Mouse (Mus musculus) liver, embryonic 16.5 days (tissue): Measurements from ENCODE around the gene Sobp. TPM values are rescaled to one million over a fixed set of nuclear protein-coding genes. Genes with fewer than 3 reads are reported as not detected.

Source experiments
- ATAC-seq: fragments of 200-750 bp; cut with Nextera tagmentation; 2 replicates; pipeline ENCODE4 v1.8.0; 2017; ENCODE audit warnings: low read depth, mild to moderate bottlenecking, moderate number of reproducible peaks, moderate library complexity
- H3K27ac ChIP-seq: fragments of 300-500 bp; sonication (generic); 2 replicates; pipeline ENCODE4 v1.5.1; 2014; ENCODE audit warnings: mild to moderate bottlenecking, low read length
- H3K27me3 ChIP-seq: fragments of 300-500 bp; sonication (generic); 2 replicates; pipeline ENCODE4 v1.6.1; 2014; ENCODE audit warnings: low read depth, low read length, mixed read lengths; ENCODE audit not compliant: control insufficient read depth, insufficient read depth
- H3K36me3 ChIP-seq: fragments of 300-500 bp; sonication (generic); 2 replicates; pipeline ENCODE4 v1.6.1; 2014; ENCODE audit warnings: mild to moderate bottlenecking; ENCODE audit not compliant: control insufficient read depth, insufficient read depth
- H3K4me1 ChIP-seq: fragments of 300-500 bp; sonication (generic); 2 replicates; pipeline ENCODE4 v1.6.1; 2014; ENCODE audit warnings: low read depth, low read length, mixed read lengths; ENCODE audit not compliant: control insufficient read depth
- H3K4me2 ChIP-seq: fragments of 300-500 bp; sonication (generic); 2 replicates; pipeline ENCODE4 v1.6.1; 2014; ENCODE audit warnings: low read depth, low read length, mixed read lengths
- H3K4me3 ChIP-seq: fragments of 300-500 bp; sonication (generic); 2 replicates; pipeline ENCODE4 v1.5.1; 2014; ENCODE audit warnings: low read depth, mild to moderate bottlenecking, low read length
- H3K9ac ChIP-seq: fragments of 300-500 bp; sonication (generic); 2 replicates; pipeline ENCODE4 v1.6.1; 2014; ENCODE audit warnings: low read depth, low read length
- H3K9me3 ChIP-seq: fragments of 300-500 bp; sonication (generic); replicated peaks from 2 replicates; pipeline ENCODE4 v1.6.1; 2016; ENCODE audit warnings: low read length; ENCODE audit not compliant: control insufficient read depth
- WGBS: fragments of 180-500 bp; shearing (Covaris S2); extraction: QIAGEN DNeasy Blood & Tissue Kit; methylation state at CpG from one replicate; pipeline ENCODE4 v1.1.7; 2014; ENCODE audit not compliant: insufficient replicate concordance; 5-methylcytosine and 5-hydroxymethylcytosine counted together
- polyA plus RNA-seq: library from polyadenylated mRNA; unstranded; fragments of >200 nt; fragmentation: Nextera tagmentation; extraction: Ambion mirVana; gene quantifications from 2 replicates; pipeline ENCODE4 v1.2.1, GENCODE M21; 2015

Gene Sobp
- polyA plus RNA-seq, 1 experiment from 2014 or later: 0.02 TPM

DNA sequence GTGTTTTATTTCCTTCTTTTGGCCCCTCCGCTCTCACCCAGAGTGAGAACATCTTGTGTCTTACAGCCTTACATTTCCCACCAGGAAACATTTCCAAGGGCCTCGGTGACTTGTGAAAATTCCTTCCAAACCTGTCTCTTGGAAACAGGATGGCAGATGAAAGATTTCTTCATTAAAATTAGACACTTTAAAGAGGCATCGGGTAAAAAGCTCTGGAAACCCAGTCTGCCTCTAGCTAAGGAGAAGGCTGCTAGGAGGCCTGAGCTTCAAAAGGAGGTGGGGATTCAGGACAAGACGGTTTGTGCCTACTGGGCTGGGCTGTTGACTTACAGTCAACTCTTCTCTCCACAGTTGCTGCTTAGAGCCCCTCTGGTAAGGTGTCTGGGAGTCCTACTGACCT lies 200.8 kb downstream of the Sobp start:
- no peaks in the 10 kb centered on the region for H3K9me3 ChIP-seq
- H3K36me3 ChIP-seq: no peaks in the 10 kb centered on the region
- no peak overlapping the region for H3K4me3 ChIP-seq
- H3K9ac ChIP-seq: no peak overlapping the region
- H3K27ac ChIP-seq: no peak overlapping the region
- ATAC-seq: no peak
- 54% methylated on average over 4 of the region's 4 CpGs for WGBS
- no peaks in the 10 kb centered on the region for H3K4me1 ChIP-seq
- no peak overlapping the region for H3K4me2 ChIP-seq
- no peaks in the 10 kb centered on the region for H3K27me3 ChIP-seq

DNA sequence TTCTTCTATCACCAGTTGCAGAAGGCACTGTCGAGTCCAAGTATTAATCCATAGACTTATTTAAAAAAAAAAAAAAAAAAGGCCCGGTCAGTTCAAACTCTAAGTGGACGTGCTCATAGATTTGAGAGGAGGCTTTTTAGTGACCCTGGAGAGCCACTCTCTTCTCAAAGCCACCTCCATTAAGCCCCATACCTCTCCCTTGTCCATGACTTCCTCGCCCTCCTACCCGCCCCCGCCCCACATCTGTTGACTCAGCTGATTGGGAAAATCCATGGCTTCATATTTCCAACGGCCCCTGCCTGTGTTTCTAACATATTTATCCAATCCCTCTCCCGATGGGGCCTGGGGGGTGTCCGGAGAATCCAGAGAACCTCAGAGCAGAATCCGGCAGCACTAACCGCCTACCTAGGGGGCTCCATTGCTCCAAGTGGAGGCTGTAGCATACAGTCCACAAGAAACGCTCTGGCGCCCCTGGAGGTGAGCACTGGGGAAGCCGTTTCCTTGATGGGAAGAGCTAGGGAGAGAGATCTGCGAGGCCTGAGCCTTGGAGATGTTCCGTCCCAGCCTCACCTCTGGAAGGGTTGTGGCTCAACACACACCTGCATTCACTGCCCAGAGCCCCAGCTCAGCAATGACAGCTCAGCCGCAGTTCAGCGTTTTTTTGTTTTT lies 201.7 kb downstream of the Sobp start:
- Histone ChIP-seq H3K27me3 (no peaks in the 10 kb centered on the region), H3K4me3 (no peak overlapping the region), H3K9me3 (no peaks in the 10 kb centered on the region), H3K4me2 (0 out of 2 replicates have a peak overlapping the region, but pooled peaks have one; percentile 22), H3K36me3 (no peaks in the 10 kb centered on the region), H3K4me1 (no peaks in the 10 kb centered on the region), H3K9ac (no peak overlapping the region), H3K27ac (no peak overlapping the region)
- ATAC-seq: no peak
- 19% methylated on average over 18 of the region's 18 CpGs for WGBS

DNA sequence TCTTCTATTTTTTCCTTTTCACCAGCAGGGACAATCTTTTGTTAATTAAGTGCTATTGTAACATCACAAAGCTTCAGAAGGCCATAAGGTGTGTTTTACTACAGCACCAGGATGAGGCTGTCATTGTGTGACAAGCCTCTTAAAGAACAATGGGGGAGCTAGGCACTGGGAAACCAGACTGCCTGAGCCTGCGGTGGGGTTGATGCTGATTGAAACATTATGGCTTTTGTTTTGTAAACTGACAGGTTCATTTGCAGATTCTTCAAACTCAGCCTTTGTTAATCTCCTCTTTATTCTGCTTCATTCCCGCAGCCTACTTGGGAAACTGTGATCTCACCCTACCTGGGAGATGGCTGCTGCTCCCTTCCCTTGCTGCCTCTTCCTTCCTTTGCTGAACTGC lies 206.0 kb downstream of the Sobp start:
- Histone ChIP-seq H3K27me3 (no peaks in the 10 kb centered on the region), H3K9ac (no peak overlapping the region), H3K9me3 (no peaks in the 10 kb centered on the region), H3K27ac (no peak overlapping the region), H3K4me2 (no peak overlapping the region), H3K36me3 (no peaks in the 10 kb centered on the region), H3K4me3 (no peak overlapping the region), H3K4me1 (no peaks in the 10 kb centered on the region)
- ATAC-seq: no peak
- WGBS: 12% methylated on average over 2 of the region's 2 CpGs

DNA sequence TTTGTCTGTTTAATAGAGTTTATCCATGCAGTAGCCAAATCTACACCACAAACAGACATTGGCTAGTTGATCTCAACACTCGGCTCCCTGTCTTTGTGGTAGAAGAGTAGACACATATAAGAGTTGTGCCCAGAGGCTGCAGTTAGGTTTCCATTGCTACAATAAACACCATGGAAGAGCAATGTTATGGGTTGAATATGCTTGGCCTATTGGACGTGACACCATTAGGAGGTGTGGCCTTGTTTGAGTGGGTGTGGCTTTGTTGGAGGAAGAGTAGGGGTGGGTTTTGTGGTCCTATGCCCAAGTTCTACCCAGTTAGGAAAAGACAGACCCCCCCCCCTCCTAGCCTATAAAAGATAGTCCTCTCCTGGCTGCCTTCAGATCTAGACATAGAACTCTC lies 211.3 kb downstream of the Sobp start:
- ATAC-seq: no peak
- Histone ChIP-seq H3K9me3 (no peaks in the 10 kb centered on the region), H3K27ac (no peak overlapping the region), H3K4me1 (peaks cover 2% of the 10 kb centered on the region; the same call in 1 of the 2 replicates), H3K4me3 (no peak overlapping the region), H3K9ac (no peak overlapping the region), H3K4me2 (no peak overlapping the region), H3K27me3 (no peaks in the 10 kb centered on the region), H3K36me3 (no peaks in the 10 kb centered on the region)
- WGBS: 55% methylated on average over 2 of the region's 2 CpGs

DNA sequence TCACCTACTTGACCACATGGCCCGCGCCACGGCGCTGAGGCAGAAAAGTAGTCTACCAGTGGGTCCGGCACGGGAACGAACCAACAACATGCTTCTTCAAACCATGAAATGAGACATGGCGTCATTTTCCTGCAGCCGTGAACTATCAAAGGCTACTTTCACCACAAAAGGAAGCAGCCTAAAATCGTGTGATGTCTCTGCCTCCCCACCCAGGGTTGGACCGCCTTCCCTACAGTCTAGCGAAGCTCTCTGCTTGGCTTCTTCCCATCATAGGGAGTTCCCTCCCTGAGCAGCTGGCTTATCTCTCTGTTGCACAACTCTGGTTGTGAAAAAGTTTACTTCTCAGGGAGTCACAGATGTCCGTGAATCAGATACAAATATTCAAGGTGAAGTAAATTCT lies 211.7 kb downstream of the Sobp start:
- no peak overlapping the region for H3K27ac ChIP-seq
- H3K9ac ChIP-seq: no peak overlapping the region
- whole genome bisulfite sequencing: 41% methylated on average over 13 of the region's 13 CpGs
- H3K4me3 ChIP-seq: no peak overlapping the region; the same call in 1 of the 2 replicates
- peak overlapping the region; percentile 34; the same call in 1 of the 2 replicates for H3K4me2 ChIP-seq
- H3K4me1 ChIP-seq: peaks cover 2% of the 10 kb centered on the region; the same call in 1 of the 2 replicates
- no peak for ATAC-seq
- H3K27me3 ChIP-seq: no peaks in the 10 kb centered on the region
- no peaks in the 10 kb centered on the region for H3K9me3 ChIP-seq
- no peaks in the 10 kb centered on the region for H3K36me3 ChIP-seq

DNA sequence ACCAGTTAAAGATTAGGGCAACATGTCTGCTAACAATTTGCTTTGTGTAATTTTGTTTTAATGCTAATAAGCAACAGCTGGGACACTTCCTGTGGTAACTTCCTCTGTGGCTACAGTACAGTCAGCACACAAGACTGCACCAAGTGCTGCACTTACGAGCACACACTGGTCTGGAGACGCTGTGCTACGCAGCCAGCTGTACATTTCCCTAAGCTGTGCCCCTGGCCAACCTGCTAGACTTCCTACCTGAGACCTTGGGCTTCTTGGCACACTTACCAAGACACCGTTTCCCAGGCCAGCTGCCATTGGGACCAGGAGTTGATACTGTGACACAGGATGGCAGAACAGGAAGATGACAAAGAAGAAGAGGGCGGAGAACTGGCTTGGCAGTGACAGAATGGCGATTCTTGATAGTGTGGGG lies 212.1 kb downstream of the Sobp start:
- no peak overlapping the region for H3K27ac ChIP-seq
- H3K36me3 ChIP-seq: no peaks in the 10 kb centered on the region
- WGBS: 27% methylated on average over 6 of the region's 6 CpGs
- no peak for ATAC-seq
- H3K4me3 ChIP-seq: peak overlapping the region; percentile 26; the same call in 1 of the 2 replicates
- H3K9ac ChIP-seq: no peak overlapping the region
- H3K9me3 ChIP-seq: no peaks in the 10 kb centered on the region
- H3K4me1 ChIP-seq: peaks cover 2% of the 10 kb centered on the region; the same call in 1 of the 2 replicates
- peaks cover 3% of the 10 kb centered on the region; the same call in 1 of the 2 replicates for H3K27me3 ChIP-seq
- H3K4me2 ChIP-seq: peak overlapping the region; percentile 34; the same call in 1 of the 2 replicates

DNA sequence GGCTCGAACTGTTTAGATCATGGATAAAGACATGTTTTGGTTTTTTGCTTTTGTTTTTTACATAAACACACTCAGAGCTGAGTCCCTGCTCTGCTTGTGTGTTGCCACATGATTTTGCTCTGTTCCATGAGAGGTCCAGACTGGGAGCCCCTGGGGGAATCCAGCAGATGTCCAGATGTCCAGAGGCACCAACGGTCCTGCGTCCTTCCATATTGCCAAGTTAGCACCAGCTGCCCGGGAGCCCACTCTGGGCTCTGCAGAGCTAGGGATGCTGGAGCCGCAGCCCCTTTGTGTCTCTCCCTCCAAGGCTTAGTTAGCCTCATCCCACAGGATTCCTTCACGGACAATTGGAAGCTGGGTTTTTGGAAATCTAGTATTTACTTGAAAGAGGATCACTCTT lies 212.6 kb downstream of the Sobp start:
- no peak for ATAC-seq
- H3K4me3 ChIP-seq: no peak overlapping the region
- WGBS: 56% methylated on average over 6 of the region's 6 CpGs
- H3K27me3 ChIP-seq: peaks cover 3% of the 10 kb centered on the region; the same call in 1 of the 2 replicates
- no peak overlapping the region for H3K4me2 ChIP-seq
- no peak overlapping the region for H3K27ac ChIP-seq
- no peaks in the 10 kb centered on the region for H3K36me3 ChIP-seq
- no peak overlapping the region for H3K9ac ChIP-seq
- H3K9me3 ChIP-seq: no peaks in the 10 kb centered on the region
- peaks cover 2% of the 10 kb centered on the region; the same call in 1 of the 2 replicates for H3K4me1 ChIP-seq

DNA sequence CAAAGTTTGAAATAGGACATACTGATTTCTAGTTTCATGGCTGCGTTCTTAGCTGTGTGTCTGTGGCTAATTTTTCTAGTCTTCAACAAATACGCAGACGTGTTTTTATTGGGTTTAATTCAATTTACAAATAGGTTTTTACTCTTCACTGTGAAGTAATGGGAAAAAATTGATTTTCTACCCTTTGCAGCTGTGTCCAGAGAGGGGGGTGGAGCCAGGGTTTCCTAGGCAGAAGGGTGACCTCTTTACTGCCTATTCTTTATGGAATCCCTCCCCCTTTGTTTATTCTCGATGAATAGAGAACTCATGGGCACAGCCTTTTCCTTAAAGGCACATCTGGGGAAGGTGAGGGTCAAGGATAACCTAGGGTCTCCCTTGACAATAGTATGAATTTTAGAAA lies 215.6 kb downstream of the Sobp start:
- no peaks in the 10 kb centered on the region for H3K9me3 ChIP-seq
- no peak overlapping the region for H3K4me3 ChIP-seq
- H3K36me3 ChIP-seq: no peaks in the 10 kb centered on the region
- peaks cover 3% of the 10 kb centered on the region; the same call in 1 of the 2 replicates for H3K27me3 ChIP-seq
- no peak overlapping the region for H3K27ac ChIP-seq
- ATAC-seq: no peak
- H3K4me2 ChIP-seq: peak overlapping the region; percentile 26; the same call in 1 of the 2 replicates
- no peak overlapping the region for H3K9ac ChIP-seq
- H3K4me1 ChIP-seq: peaks cover 2% of the 10 kb centered on the region; the same call in 1 of the 2 replicates
- 56% methylated on average over 4 of the region's 4 CpGs for WGBS

DNA sequence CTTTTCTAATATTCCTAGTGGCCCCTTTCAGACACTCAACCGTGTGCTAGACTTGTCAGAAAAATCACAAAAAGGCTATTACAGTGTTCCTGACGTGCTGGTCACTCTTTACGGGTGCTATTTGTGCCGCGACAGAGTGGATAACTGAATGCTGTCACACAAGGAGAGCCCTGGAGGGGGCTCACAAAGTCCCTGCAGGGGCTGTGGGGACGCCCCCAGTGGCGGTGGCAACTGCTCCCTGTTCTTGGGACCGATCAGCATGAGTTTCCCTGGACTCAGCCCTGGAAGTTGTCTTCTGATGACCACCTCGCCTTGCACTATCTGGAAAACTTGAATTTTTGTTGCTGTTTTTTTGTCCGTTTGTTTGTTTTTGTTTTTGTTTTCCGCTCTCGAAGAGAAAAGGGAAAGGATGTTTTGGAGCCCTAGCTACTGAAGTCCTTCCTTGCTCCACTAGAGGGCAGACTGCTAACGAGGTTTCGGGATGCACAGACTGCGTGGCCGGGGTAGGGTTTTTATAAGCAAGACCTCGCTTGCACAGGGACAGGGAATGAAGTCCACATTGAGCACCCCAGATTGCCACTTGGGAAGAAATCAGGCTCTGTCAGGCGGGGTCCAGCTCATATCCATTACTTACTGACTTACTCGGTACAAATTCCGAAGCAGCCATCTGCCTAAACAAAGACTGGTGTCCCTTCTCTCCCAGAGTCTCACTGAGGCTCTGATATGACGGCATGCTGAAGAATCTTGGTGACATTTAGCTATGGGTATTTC lies 216.3 kb downstream of the Sobp start:
- H3K9ac ChIP-seq: no peak overlapping the region
- H3K36me3 ChIP-seq: no peaks in the 10 kb centered on the region
- no peak overlapping the region for H3K4me3 ChIP-seq
- H3K27me3 ChIP-seq: peaks cover 5% of the 10 kb centered on the region
- WGBS: 8% methylated on average over 21 of the region's 21 CpGs
- H3K4me2 ChIP-seq: peak overlapping the region; percentile 26
- no peak overlapping the region for H3K27ac ChIP-seq
- ATAC-seq: no peak
- H3K9me3 ChIP-seq: no peaks in the 10 kb centered on the region
- peaks cover 2% of the 10 kb centered on the region; the same call in 1 of the 2 replicates for H3K4me1 ChIP-seq
